Mouse (Mus musculus): ENCODE results near the gene Txn1. TPM values are rescaled to one million over a fixed set of nuclear protein-coding genes. Genes with fewer than 3 reads are reported as not detected.
A peak's percentile ranks its signal among the peaks of the same experiment; 100 is the strongest.

The Txn1 gene
- polyA plus RNA-seq (2015; fragmentation: Nextera tagmentation; extraction: Ambion mirVana), result 530 and 563 TPM in 2 replicates

GRCm38 (mm10) chr4:57956029-57956960 is at the start of gene Txn1:
TSS of gene Txn1 (minus strand) at chr4:57956411.
- peak within 1 kb of the TSS; percentile 76 for H3K4me3 ChIP-seq (ENCODE audit: low read depth, low read length)
- H3K4me2 ChIP-seq (replicated peaks; ENCODE audit: low read depth), result peak within 1 kb of the TSS; percentile 63
- ATAC-seq (ENCODE audit: low FRiP score, low TSS enrichment), result peak; percentile 97
- no peaks in the 10 kb centered on the region for H3K27me3 ChIP-seq (ENCODE audit: control insufficient read depth, insufficient read depth, low read length)
- peaks cover 8% of the 10 kb centered on the region for H3K36me3 ChIP-seq (ENCODE audit: control insufficient read depth, insufficient read depth, low read length)
- H3K9ac ChIP-seq (ENCODE audit: low read length), result peak within 1 kb of the TSS; percentile 82
- H3K9me3 ChIP-seq (ENCODE audit: control insufficient read depth, low read length), result no peaks in the 10 kb centered on the region; the same call in 1 of the 2 replicates
- peak; percentile 79 for TF ChIP-seq EP300 (optimal IDR thresholded peaks at IDR 0.05)
- no peak for TF ChIP-seq CTCF (IDR thresholded peaks at IDR 0.05; ENCODE audit: low read depth)
- DNase-seq (ENCODE audit: low spot score), result peak; percentile 100
- H3K27ac ChIP-seq (replicated peaks), result peak within 1 kb of the TSS; percentile 99
- under 1% methylated on average over 65 of the region's 71 CpGs for WGBS
- H3K4me1 ChIP-seq (replicated peaks; ENCODE audit: control insufficient read depth, insufficient read depth), result peaks cover 9% of the 10 kb centered on the region; the same call in 1 of the 2 replicates

- Histone ChIP-seq H3K4me3 (ENCODE audit: low read depth, low read length) (no peak overlapping the region), H3K27ac (replicated peaks) (no peak overlapping the region), H3K36me3 (ENCODE audit: control insufficient read depth, insufficient read depth, low read length) (no peaks in the 10 kb centered on the region), H3K9ac (ENCODE audit: low read length) (no peak overlapping the region), H3K4me1 (replicated peaks; ENCODE audit: control insufficient read depth, insufficient read depth) (no peaks in the 10 kb centered on the region), H3K9me3 (ENCODE audit: control insufficient read depth, low read length) (no peaks in the 10 kb centered on the region), H3K4me2 (replicated peaks; ENCODE audit: low read depth) (no peak overlapping the region), H3K27me3 (ENCODE audit: control insufficient read depth, insufficient read depth, low read length) (no peaks in the 10 kb centered on the region)
- ATAC-seq (ENCODE audit: low FRiP score, low TSS enrichment) (no peak), DNase-seq (ENCODE audit: low spot score) (no peak)
- 55% methylated on average over 3 of the region's 3 CpGs for WGBS
- TF ChIP-seq EP300 (optimal IDR thresholded peaks at IDR 0.05) (no peak), CTCF (IDR thresholded peaks at IDR 0.05; ENCODE audit: low read depth) (no peak)
These were observed 47.3 kb upstream of the Txn1 start for GRCm38 (mm10) chr4:58003501-58003900.

- DNase-seq (ENCODE audit: low spot score) (no peak), ATAC-seq (ENCODE audit: low FRiP score, low TSS enrichment) (no peak)
- Histone ChIP-seq H3K4me1 (replicated peaks; ENCODE audit: control insufficient read depth, insufficient read depth) (no peaks in the 10 kb centered on the region), H3K27ac (replicated peaks) (no peak overlapping the region), H3K27me3 (ENCODE audit: control insufficient read depth, insufficient read depth, low read length) (no peaks in the 10 kb centered on the region), H3K4me3 (ENCODE audit: low read depth, low read length) (no peak overlapping the region), H3K9me3 (ENCODE audit: control insufficient read depth, low read length) (no peaks in the 10 kb centered on the region), H3K9ac (ENCODE audit: low read length) (no peak overlapping the region), H3K36me3 (ENCODE audit: control insufficient read depth, insufficient read depth, low read length) (no peaks in the 10 kb centered on the region), H3K4me2 (replicated peaks; ENCODE audit: low read depth) (no peak overlapping the region)
- WGBS, result 93% methylated on average over 1 of the region's 1 CpGs
- TF ChIP-seq CTCF (IDR thresholded peaks at IDR 0.05; ENCODE audit: low read depth) (no peak), EP300 (optimal IDR thresholded peaks at IDR 0.05) (no peak)
These were observed 35.2 kb upstream of the Txn1 start for GRCm38 (mm10) chr4:57991425-57991824.

- H3K4me2 ChIP-seq (replicated peaks; ENCODE audit: low read depth), result no peak overlapping the region
- H3K27ac ChIP-seq (replicated peaks), result no peak overlapping the region
- H3K9ac ChIP-seq (ENCODE audit: low read length), result no peak overlapping the region
- H3K27me3 ChIP-seq (ENCODE audit: control insufficient read depth, insufficient read depth, low read length), result no peaks in the 10 kb centered on the region
- no peak for TF ChIP-seq CTCF (IDR thresholded peaks at IDR 0.05; ENCODE audit: low read depth)
- no peak for TF ChIP-seq EP300 (optimal IDR thresholded peaks at IDR 0.05)
- no peak for ATAC-seq (ENCODE audit: low FRiP score, low TSS enrichment)
- WGBS, result 76% methylated on average over 6 of the region's 6 CpGs
- no peak overlapping the region for H3K4me3 ChIP-seq (ENCODE audit: low read depth, low read length)
- H3K9me3 ChIP-seq (ENCODE audit: control insufficient read depth, low read length), result no peaks in the 10 kb centered on the region
- H3K36me3 ChIP-seq (ENCODE audit: control insufficient read depth, insufficient read depth, low read length), result no peaks in the 10 kb centered on the region
- no peaks in the 10 kb centered on the region for H3K4me1 ChIP-seq (replicated peaks; ENCODE audit: control insufficient read depth, insufficient read depth)
- no peak for DNase-seq (ENCODE audit: low spot score)
These were observed 18.3 kb upstream of the Txn1 start for GRCm38 (mm10) chr4:57974400-57975117.

- DNase-seq (ENCODE audit: low spot score), result no peak
- no peak overlapping the region for H3K9ac ChIP-seq (ENCODE audit: low read length)
- ATAC-seq (ENCODE audit: low FRiP score, low TSS enrichment), result 0 out of 2 replicates have a peak, but pooled peaks have one; percentile 38
- H3K27me3 ChIP-seq (ENCODE audit: control insufficient read depth, insufficient read depth, low read length), result no peaks in the 10 kb centered on the region
- H3K4me2 ChIP-seq (replicated peaks; ENCODE audit: low read depth), result no peak overlapping the region
- no peaks in the 10 kb centered on the region for H3K36me3 ChIP-seq (ENCODE audit: control insufficient read depth, insufficient read depth, low read length)
- no peak overlapping the region for H3K4me3 ChIP-seq (ENCODE audit: low read depth, low read length)
- WGBS, result 77% methylated on average over 6 of the region's 6 CpGs
- H3K9me3 ChIP-seq (ENCODE audit: control insufficient read depth, low read length), result no peaks in the 10 kb centered on the region
- no peak overlapping the region for H3K27ac ChIP-seq (replicated peaks)
- TF ChIP-seq EP300 (optimal IDR thresholded peaks at IDR 0.05), result no peak
- no peak for TF ChIP-seq CTCF (IDR thresholded peaks at IDR 0.05; ENCODE audit: low read depth)
- H3K4me1 ChIP-seq (replicated peaks; ENCODE audit: control insufficient read depth, insufficient read depth), result no peaks in the 10 kb centered on the region
These were observed 17.5 kb upstream of the Txn1 start for GRCm38 (mm10) chr4:57973592-57974268.
